Mouse (Mus musculus): ENCODE data around the gene Pam16.

Gene Pam16

GRCm38 (mm10) chr16:4645867-4646266, 21.1 kb upstream of the Pam16 start:
- no peak for DNase-seq

GRCm38 (mm10) chr16:4643670-4644419, 19.1 kb upstream of the Pam16 start:
- peak; percentile 88 for DNase-seq

DNA sequence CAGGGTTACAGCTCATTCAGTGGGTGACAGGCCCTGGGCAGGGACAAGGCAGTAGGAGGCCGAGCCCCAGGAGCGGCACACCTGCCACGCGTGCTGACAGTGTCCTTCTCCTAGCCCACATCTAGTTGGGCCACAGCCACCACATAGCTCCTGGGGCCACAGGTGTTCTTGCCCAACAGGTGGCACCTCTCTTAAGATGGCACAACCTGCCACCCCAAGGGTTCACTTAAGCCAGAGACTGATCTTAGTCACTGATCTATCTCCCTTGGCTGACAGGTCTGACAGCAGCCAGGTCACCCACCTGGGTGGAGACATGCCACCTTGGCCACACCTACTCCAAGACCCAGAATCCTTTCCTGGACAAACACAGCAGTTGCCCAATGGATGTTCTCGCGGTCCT, 18.1 kb upstream of the Pam16 start:
- no peak for DNase-seq

GRCm38 (mm10) chr16:4642190-4642589, 17.4 kb upstream of the Pam16 start:
- DNase-seq: peak; percentile 74

GRCm38 (mm10) chr16:4641119-4641838, 16.5 kb upstream of the Pam16 start:
- peak; percentile 57 for DNase-seq

- DNase-seq: peak; percentile 87
Measured at GRCm38 (mm10) chr16:4640267-4641005, 15.6 kb upstream of the Pam16 start.

- DNase-seq: peak; percentile 95
Measured at GRCm38 (mm10) chr16:4639831-4640237, 15.0 kb upstream of the Pam16 start, which contains the start of the genes Vasn and Dnaja3. Gene Vasn (plus strand): TSS chr16:4639941. Gene Dnaja3 (plus strand): TSS chr16:4639989.

GRCm38 (mm10) chr16:4638891-4639390, 14.2 kb upstream of the Pam16 start:
- DNase-seq: no peak

DNA sequence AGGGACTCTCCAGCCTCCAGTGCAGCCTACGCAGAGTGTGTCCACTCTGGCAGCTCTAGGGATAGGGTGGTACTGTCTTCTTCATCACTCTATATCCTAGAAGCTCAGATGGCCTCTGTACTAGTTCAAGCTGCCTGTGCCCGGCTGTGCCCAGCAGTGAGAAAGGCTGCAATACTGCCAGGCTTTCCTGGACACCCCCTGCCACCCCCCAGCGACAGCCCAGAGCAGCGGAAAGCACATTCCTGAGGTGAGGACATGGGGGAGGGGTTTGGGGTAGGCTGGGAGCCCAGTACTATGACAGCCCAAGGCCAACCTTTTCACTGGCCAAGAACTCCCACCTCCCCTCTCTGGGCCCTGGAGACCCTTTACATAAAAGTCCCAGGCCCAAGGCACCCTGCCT, 11.0 kb upstream of the Pam16 start:
- peak; percentile 52 for DNase-seq

GRCm38 (mm10) chr16:4634681-4635080, 9.9 kb upstream of the Pam16 start:
- DNase-seq: no peak

- DNase-seq: no peak
Measured at GRCm38 (mm10) chr16:4633661-4634060, 8.9 kb upstream of the Pam16 start.

DNA sequence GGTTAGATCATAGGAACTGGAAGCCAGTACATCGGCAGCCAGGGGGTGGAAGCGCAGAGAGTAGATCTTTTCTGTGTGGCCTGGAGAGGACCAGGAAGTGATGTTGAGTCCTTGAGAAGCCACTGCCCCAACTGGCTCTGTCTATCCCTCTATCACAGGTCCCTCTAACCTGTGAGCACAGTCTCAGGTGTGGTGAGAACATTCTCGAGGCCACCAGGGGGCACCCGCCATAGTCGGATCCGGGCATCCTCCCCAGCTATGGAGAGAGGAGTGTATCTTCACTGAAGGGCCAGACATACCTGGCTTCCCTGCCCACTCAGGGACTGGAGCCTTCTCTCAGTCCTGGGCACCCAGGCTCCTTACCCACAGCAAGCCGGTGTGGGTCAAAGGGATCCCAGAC, 7.3 kb upstream of the Pam16 start:
- peak; percentile 70 for DNase-seq

- DNase-seq: peak; percentile 87
Measured at GRCm38 (mm10) chr16:4629950-4630349, 5.2 kb upstream of the Pam16 start.

DNA sequence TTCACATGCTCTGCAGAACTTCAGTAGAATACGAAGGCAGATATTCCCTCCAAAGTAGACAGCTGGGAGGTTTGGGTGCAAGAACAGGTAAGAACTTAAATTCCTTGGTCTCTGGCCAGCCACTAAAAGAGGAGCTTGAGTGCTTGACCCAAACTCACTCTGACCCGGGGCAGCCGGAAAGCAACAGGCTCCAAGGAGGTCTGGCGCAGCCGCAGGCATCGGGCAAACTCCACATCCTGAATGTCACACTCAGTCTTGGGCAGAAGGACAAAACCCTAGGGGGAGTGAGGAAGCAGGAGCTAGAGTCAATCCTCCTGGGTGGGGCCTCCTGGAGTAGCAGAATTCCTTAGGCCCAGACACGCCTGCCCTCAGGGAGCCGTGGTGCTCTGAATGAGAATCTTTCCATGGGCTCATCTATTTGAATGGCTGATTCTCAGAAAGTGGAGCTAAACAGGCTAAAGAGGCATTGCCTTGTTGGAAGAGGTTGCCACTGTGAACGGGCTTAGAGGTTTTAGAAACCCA, 4.2 kb upstream of the Pam16 start:
- no peak for DNase-seq

- no peak for DNase-seq
Measured at GRCm38 (mm10) chr16:4627105-4627504, 2.3 kb upstream of the Pam16 start.

GRCm38 (mm10) chr16:4624074-4624473, 714 bp downstream of the Pam16 start:
- no peak for DNase-seq

GRCm38 (mm10) chr16:4616829-4617228, 8.0 kb downstream of the Pam16 start:
- DNase-seq: no peak

- no peak for DNase-seq
Measured at GRCm38 (mm10) chr16:4615297-4615696, 9.5 kb downstream of the Pam16 start.

- peak; percentile 83 for DNase-seq
Measured at GRCm38 (mm10) chr16:4614639-4615038, 10.1 kb downstream of the Pam16 start.

- DNase-seq: no peak
Measured at GRCm38 (mm10) chr16:4613736-4614135, 11.1 kb downstream of the Pam16 start.

GRCm38 (mm10) chr16:4611676-4612075, 13.1 kb downstream of the Pam16 start:
- DNase-seq: no peak

- no peak for DNase-seq
Measured at GRCm38 (mm10) chr16:4611193-4611592, 13.6 kb downstream of the Pam16 start.

DNA sequence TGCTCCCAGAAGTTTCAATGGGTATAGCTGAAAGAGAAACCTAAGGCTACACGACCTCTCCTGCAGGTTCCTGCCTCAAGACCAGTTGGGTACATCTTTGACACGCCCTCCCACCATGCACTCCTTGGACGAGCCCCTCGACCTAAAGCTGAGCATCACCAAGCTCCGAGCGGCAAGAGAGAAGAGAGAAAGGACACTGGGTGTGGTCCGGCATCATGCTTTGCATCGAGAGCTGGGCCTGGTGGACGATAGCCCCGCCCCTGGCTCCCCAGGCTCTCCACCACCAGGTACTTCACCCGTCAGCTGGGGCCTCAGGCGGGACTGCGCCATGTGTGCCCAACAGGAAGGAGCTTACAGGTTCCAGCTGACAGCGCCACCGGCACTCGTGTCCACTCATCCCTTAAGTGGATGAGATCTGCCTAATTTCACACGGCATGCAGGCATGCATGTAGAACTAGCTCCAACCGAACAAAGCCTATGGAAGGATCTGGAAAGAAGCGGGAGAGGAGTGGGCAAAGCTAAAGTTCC, 16.2 kb downstream of the Pam16 start:
- peak; percentile 57 for DNase-seq

Data from kidney, postnatal 14 days (tissue).